Mouse (Mus musculus) gastrocnemius, postnatal 14 days (tissue): ENCODE data around the gene Nle1. TPM values are rescaled to one million over a fixed set of nuclear protein-coding genes. Genes with fewer than 3 reads are reported as not detected.
A peak's percentile ranks its signal among the peaks of the same experiment; 100 is the strongest.

Experiments used
- DNase-seq: peaks from one replicate; pipeline ENCODE4 v3.0.0; 2021; ENCODE audit warnings: mixed read lengths
- intact Hi-C: fragments of 180-260 bp; cut with DNase I; formaldehyde crosslinking; loops from one replicate; pipeline ENCODE4 v1.15.1; 2025; ENCODE audit warnings: low total_unique reads
- total RNA-seq, 2 experiments: library from RNA; stranded (reverse); gene quantifications; 2 replicates each; pipeline ENCODE4 v1.2.3; 2021

Nle1 gene
- total RNA-seq, 2 experiments from 2014 or later: 8.8 to 11.0 TPM

DNA sequence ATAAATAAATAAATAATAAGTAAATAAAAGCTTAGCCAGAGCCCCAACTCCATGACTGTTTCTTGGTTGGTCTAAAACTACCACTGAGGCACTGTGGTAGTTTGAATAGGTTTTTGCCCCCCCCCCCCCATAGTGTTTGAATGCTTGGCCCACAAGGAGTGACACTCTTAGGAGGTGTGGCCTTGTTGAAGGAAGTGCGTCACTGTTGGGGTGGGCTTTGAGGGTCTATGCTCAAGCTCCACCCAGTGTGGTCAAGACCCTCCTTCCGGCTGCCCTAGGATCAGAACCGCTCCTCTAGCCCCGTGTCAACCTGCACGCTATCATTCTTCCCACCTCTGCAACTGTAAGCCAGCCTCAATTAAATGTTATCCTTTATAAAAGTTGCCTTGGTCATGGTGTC, 32.6 kb downstream of the Nle1 start:
- DNase-seq: no peak
- intact Hi-C loops: no loop called here

DNA sequence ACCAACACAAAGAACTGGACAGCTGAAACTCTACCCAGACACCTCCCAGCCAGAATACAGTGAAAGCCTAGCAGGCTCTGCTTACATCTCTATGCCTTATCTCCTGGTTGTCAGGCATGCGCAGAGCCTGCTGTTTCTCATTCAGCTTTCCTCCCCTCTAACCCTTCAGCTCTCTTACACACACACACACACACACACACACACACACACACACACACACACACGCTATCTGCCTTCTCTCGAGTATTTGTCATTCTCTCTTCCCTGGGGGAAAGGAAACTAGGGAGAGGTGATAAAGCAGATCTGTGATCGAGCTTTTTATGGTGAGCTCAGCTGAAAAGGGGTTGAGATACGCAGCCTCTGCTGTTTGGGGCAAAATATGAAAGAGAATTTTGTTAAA, 33.3 kb downstream of the Nle1 start:
- no peak for DNase-seq
- intact Hi-C loops: no loop called here

- peak; percentile 96 for DNase-seq
- intact Hi-C loops: no loop called here
These were observed 37.2 kb downstream of the Nle1 start, which contains the start of gene Rffl for GRCm38 (mm10) chr11:82871031-82871446. Rffl (minus strand) TSS chr11:82871210.

GRCm38 (mm10) chr11:82870173-82871030, 37.8 kb downstream of the Nle1 start:
- intact Hi-C loops: no loop called here
- DNase-seq: peak; percentile 66

DNA sequence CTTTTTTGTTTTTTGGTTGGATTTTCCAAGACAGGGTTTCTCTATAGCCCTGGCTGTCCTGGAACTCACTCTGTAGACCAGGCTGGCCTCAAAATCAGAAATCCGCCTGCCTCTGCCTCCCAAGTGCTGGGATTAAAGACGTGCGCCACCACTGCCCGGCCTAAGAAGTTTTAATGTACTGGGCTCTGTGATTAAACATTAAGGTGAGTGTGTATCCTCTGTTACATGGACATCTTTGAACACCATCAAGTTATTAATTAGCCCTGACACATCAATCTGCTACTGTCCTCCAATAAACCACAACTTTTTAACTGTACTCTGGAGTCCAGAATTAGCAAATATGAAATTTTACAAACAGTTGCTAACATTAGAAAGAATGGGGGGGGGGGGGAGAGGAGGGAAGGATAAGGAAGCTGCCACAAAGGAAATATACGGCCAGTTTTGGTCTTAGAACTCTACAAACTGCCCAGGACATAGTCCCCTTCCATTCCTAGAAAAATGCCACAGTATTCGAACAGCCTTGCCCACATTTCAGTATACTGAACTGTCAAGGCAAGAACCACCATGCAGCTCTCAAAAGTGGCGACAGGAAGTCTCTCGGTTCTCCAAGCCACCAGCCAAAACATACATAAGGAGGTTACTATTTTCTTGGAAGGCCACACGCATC, 38.6 kb downstream of the Nle1 start:
- no peak for DNase-seq
- intact Hi-C loops: loop anchor here (5.0 kb wide), 1 partner anchor 47 kb away; no protein-coding TSS in a partner anchor

- intact Hi-C loops: loop anchor here (5.0 kb wide), 1 partner anchor 46 kb away; no protein-coding TSS in a partner anchor
- no peak for DNase-seq
These were observed 40.3 kb downstream of the Nle1 start for GRCm38 (mm10) chr11:82867956-82868355.

DNA sequence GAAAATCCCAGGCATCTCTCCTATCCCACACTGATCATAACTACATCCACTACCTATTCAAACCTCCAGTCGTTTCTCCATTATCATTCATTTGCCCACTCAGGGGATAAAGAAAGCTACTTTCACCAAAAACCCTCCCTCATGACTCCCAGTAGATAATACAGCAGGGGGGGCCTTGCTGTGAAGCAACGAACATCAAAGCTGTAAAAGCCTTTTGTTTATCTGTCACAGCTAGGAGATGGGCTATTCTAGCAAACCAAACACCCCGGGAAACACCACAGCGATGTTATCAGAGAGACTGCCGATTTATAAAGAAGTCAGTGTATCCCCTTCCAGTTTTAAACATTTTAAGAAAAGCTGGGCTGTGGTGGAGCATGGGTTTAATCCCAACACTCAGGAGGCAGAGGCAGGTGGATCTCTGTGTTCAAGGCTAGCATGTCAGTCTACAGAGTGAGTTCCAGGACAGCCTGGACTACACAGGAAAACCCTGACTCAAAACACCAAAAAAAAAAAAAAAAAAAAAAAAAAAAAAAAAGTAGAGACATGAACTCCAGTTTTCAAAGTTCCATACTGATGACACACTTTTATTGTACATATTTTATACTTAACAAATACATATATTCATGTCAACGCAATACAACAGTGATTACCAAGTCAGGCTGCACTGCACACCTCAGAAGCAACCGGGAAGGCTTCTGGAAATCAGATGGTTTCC, 41.2 kb downstream of the Nle1 start:
- intact Hi-C loops: loop anchor here (5.0 kb wide), 1 partner anchor 45 kb away; no protein-coding TSS in a partner anchor
- DNase-seq: no peak

DNA sequence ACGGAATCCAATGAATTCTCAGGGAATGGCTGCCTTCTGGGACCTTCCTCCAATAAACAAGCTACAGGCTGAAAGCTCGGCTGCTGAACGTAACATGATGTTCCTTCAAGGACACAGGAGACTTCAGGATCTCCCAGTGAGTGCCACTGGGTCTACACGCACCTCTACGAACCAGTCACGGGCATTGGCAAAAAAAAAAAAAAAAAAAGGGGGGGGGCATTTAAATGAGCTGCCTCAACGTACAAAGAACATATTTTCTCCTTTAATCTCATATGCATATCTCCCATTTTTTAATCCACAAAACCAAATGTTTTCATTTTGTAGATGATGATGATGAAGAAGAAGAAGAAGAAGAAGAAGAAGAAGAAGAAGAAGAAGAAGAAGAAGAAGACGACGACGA, 42.3 kb downstream of the Nle1 start:
- DNase-seq: no peak
- intact Hi-C loops: loop anchor here (5.0 kb wide), 1 partner anchor 44 kb away; no protein-coding TSS in a partner anchor

GRCm38 (mm10) chr11:82863488-82863931, 44.7 kb downstream of the Nle1 start:
- DNase-seq: no peak
- intact Hi-C loops: no loop called here

- no peak for DNase-seq
- intact Hi-C loops: no loop called here
These were observed 45.2 kb downstream of the Nle1 start for GRCm38 (mm10) chr11:82863059-82863458.

GRCm38 (mm10) chr11:82862638-82863037, 45.6 kb downstream of the Nle1 start:
- intact Hi-C loops: no loop called here
- no peak for DNase-seq

DNA sequence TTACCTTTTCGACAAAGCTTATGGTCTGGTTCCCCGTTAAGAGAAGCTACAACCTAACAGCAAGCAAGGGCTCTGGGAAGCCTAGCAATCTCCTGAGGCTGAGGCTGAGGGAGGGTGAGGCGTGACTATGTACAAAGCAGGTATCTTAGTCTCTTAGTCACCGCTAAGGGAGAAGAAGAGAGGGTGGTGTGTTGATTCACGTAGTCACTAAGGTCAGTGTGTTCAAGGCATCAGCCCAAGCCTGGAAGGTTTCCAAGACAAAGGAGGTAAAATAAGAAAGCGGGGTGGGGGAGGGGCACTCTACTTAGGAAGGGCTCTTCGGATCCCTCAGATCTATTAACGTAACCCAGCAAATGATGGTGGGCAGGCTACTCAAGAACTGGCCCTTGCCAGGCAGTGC, 46.7 kb downstream of the Nle1 start:
- intact Hi-C loops: no loop called here
- DNase-seq: no peak

DNA sequence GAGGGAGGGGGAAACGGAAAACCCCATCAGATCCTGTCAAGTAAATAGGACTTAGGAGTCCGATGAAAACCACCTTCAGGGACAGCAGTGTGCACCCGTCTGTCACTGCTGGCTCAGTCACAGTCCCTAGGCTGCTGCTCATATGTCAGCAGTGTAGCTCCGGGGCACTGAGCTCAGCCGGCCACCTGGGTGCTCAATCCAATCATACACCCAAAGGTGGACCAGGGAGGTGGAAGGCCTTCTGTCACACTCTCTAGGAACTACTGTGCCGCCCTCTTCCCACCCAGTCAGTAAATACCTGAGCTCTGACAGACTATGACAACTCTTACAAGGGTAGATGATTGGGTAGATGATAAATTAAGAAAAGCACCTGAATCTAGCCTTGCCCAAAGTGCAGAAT, 47.5 kb downstream of the Nle1 start:
- intact Hi-C loops: no loop called here
- DNase-seq: no peak

DNA sequence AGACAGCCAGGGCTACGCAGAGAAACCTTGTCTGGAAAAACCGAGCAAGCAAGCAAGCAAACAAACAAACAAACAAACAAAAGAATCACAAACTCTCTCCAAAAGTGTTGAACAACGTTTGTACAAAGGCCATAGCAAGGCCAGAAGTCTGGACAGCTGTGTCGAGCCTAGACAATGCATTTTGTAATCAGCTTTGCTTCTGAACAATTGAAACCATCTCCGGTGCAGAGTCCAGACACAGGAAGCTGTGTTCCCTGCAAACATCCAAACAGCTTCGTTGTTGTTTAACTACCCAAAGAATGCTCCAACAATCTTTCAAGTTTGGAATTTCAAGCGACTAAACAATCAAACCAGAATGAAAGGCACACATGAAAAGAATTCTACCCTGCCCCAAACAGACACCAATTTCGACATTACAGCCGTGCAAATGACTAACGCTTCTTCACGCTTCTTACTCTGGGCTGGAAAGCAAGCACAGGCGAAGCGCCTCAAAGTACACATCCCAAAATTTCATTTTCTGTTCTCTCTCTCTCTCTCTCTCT, 50.8 kb downstream of the Nle1 start:
- intact Hi-C loops: no loop called here
- DNase-seq: no peak

DNA sequence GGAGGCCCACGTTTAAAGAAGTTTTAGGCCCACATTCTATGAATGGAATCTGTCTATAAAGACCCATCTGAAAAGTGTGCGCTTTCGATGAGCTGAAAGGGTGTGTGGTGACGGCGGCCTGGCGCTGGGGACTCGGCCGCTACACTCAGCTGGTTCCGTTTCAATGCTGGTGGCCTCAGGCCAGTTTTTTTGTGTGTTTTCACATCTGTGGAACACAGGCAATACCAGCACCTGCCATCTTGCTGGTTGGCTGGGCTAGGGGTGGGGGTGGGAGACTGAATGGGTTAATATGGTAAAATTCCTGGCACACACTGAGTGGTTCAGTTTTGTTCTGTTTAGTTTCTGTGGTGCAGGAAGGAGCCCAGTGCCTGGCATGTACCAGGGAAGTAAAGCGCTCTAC, 52.2 kb downstream of the Nle1 start:
- DNase-seq: peak; percentile 19
- intact Hi-C loops: no loop called here

DNA sequence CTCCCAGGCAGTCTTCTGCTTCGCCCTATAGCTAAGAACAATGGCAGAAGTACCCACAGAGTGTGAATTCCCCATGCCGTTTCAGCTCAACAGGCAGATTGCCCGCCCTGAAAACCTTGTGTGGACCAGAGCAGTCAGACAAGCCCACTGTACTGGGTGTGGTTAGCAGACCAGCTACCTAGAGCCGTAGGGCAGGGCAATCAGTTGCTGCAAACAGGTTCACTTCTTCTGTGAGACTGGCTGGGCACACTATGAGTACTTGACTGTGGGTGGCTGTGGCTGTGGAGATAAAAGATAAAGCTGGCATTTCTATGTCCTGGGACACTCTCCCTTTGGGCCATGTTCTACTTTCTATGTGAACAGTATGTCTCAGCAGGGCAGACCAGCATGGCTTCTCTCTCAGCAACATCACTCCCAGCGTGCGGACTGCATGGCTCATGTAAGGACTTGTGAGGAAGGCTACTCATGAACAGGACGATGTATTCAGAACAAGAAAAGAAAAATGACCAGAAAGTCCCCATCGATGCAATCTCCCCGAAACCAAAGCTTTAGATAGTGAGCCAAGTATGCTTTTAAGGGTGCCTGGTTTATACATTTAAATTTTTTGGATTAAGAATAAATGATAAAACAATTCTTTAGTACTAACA, 52.8 kb downstream of the Nle1 start:
- DNase-seq: no peak
- intact Hi-C loops: no loop called here

DNA sequence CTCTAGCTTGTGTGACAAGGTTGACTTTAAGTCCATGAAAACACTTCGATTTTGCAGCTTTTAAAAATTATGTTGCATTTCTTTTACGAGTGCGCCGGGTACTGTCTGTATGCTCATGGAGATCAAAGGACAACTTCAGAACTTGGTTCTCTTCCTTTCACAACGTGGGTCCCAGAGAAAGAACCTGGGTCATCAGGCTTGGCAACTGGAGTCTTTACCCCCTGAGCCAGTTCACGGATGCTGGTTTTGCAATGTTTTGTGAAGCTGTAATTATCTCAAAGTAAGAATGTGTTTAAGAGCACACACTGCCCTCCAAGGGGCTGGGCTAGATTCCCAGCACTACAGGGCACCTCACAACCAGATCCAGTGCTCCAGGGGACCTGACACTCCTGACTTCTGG, 54.1 kb downstream of the Nle1 start:
- intact Hi-C loops: no loop called here

DNA sequence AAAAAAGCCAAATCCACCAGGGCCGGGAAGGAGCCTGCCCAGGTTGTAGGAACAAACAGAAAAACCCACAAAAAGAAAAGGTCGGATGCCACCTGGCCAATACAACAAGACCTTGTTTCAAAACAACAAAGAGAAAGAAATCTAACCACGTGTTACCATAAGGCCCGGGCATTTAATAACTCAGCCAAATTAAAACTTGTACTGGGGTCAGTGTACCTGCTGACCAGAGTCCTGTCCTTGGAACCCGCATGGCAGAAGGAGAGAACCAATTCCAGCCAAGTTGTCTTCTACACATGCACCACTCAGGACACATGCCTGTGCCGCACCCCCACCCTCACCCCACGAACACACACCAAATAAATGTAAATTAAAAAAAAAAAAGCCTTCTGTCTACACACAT, 55.3 kb downstream of the Nle1 start:
- DNase-seq: no peak
- intact Hi-C loops: no loop called here

More for the DNA sequence above, 54.1 kb downstream of the Nle1 start:
- DNase-seq: no peak

DNA sequence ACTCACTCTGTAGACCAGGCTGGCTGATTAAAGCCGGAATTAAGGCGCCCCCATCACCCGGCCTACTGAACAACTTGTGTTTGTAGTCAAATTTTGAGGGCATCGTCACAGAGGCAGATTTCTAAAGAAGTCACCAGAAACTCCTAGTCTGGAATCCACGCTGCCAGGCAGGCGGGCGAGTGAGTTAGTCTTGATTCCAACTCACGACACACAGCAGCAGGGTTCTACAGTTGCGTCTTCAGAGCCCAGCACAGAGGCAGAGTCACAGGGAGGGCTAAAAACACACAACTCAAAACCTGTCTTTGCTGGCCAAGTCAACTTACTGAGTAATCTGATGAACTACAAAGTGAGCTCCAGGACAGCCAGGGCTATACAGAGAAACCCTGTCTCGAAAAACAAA, 55.7 kb downstream of the Nle1 start:
- intact Hi-C loops: no loop called here
- DNase-seq: no peak
